Mouse (Mus musculus) brain, embryonic 14.5 days (tissue): ENCODE results near the gene Zdhhc14.

ENCODE experiments used
- CTCF ChIP-seq: fragments of 200-500 bp; IDR thresholded peaks from 2 replicates; pipeline ENCODE4 v1.5.1; 2012; ENCODE audit warnings: inconsistent platforms, mild to moderate bottlenecking, moderate library complexity, borderline replicate concordance; ENCODE audit not compliant: insufficient read depth, insufficient read length; ENCODE audit errors: extremely low read depth
- POLR2A ChIP-seq: fragments of 200-500 bp; IDR thresholded peaks from 2 replicates; pipeline ENCODE4 v1.6.1; 2012; ENCODE audit warnings: mild to moderate bottlenecking, inconsistent platforms, borderline replicate concordance; ENCODE audit not compliant: poor library complexity, insufficient read depth, insufficient read length, severe bottlenecking; ENCODE audit errors: extremely low read depth

DNA sequence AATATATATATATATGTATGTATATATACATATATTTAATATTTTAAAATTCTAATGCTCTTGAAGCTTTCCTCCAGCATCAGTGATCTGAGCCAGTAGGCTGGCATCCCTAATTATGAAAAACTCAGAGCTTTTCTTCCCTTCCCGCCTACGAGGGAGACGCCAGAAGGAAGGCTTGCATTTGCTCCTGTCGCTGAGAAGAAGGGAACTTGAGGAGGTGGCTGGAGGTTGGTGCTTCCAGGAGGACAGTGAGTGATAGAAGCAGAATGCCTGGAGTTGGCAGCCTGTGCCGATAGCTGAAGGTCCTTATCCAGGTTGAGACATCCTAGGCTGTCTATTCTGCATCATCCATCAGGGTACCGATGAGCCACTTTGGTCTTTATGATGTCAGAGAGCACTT lies 37.2 kb downstream of the Zdhhc14 start:
- TF ChIP-seq CTCF (no peak), POLR2A (no peak)
